Mouse (Mus musculus) intestine, embryonic 14.5 days (tissue): ENCODE data around the gene Hhex. TPM values are rescaled to one million over a fixed set of nuclear protein-coding genes. Genes with fewer than 3 reads are reported as not detected.

ENCODE experiments used
- ATAC-seq: fragments of 200-750 bp; cut with Nextera tagmentation; replicated peaks from 2 replicates; pipeline ENCODE4 v1.8.0; 2017; ENCODE audit warnings: low read depth, moderate number of reproducible peaks, moderate TSS enrichment, moderate library complexity; ENCODE audit not compliant: low FRiP score, low TSS enrichment
- DNase-seq: peaks from one replicate; pipeline ENCODE4 v3.0.0-alpha.2; 2018; ENCODE audit warnings: low spot score
- H3K27ac ChIP-seq: fragments of 300-500 bp; sonication (generic); 2 replicates; pipeline ENCODE4 v1.5.1; 2014; ENCODE audit warnings: low read depth, mild to moderate bottlenecking, control low read depth
- H3K27me3 ChIP-seq: fragments of 300-500 bp; sonication (generic); replicated peaks from 2 replicates; pipeline ENCODE4 v1.6.1; 2014; ENCODE audit warnings: low read length, control low read depth; ENCODE audit not compliant: control insufficient read depth, insufficient read depth
- H3K36me3 ChIP-seq: fragments of 300-500 bp; sonication (generic); 2 replicates; pipeline ENCODE4 v1.6.1; 2014; ENCODE audit warnings: low read length, control low read depth; ENCODE audit not compliant: control insufficient read depth, insufficient read depth
- H3K4me1 ChIP-seq: fragments of 300-500 bp; sonication (generic); replicated peaks from 2 replicates; pipeline ENCODE4 v1.6.1; 2014; ENCODE audit warnings: low read length, control low read depth, mixed read lengths; ENCODE audit not compliant: control insufficient read depth, insufficient read depth
- H3K4me2 ChIP-seq: fragments of 300-500 bp; sonication (generic); 2 replicates; pipeline ENCODE4 v1.6.1; 2014; ENCODE audit warnings: low read length
- H3K4me3 ChIP-seq: fragments of 300-500 bp; sonication (generic); 2 replicates; pipeline ENCODE4 v1.5.1; 2014; ENCODE audit warnings: low read depth, low read length, control low read depth, mixed read lengths
- H3K9ac ChIP-seq: fragments of 300-500 bp; sonication (generic); 2 replicates; pipeline ENCODE4 v1.6.1; 2014; ENCODE audit warnings: mild to moderate bottlenecking, low read length
- H3K9me3 ChIP-seq: fragments of 300-500 bp; sonication (generic); 2 replicates; pipeline ENCODE4 v1.6.1; 2016; ENCODE audit warnings: low read length, control low read depth; ENCODE audit not compliant: control insufficient read depth
- WGBS: fragments of 180-500 bp; shearing (Covaris S2); extraction: QIAGEN DNeasy Blood & Tissue Kit; methylation state at CpG from one replicate; pipeline ENCODE4 v1.1.7; 2014; 5-methylcytosine and 5-hydroxymethylcytosine counted together
- polyA plus RNA-seq: library from polyadenylated mRNA; unstranded; fragments of >200 nt; fragmentation: Nextera tagmentation; extraction: Ambion mirVana; gene quantifications from 2 replicates; pipeline ENCODE4 v1.2.1, GENCODE M21; 2014

Hhex gene
- polyA plus RNA-seq, result 7.4 and 9.6 TPM in 2 replicates

- DNase-seq (peak; percentile 81), ATAC-seq (peak; percentile 76)
- peaks cover 91% of the 10 kb centered on the region for H3K27me3 ChIP-seq
- peak within 1 kb of the TSS; percentile 50 for H3K4me3 ChIP-seq
- H3K4me1 ChIP-seq, result 0 out of 2 replicates have a peak, but pooled peaks cover 4% of the 10 kb centered on the region
- no peaks in the 10 kb centered on the region for H3K9me3 ChIP-seq
- H3K9ac ChIP-seq, result peak within 1 kb of the TSS; percentile 43
- H3K4me2 ChIP-seq, result peak within 1 kb of the TSS; percentile 68
- peak within 1 kb of the TSS; percentile 43 for H3K27ac ChIP-seq
- H3K36me3 ChIP-seq, result no peaks in the 10 kb centered on the region
- WGBS, result under 1% methylated on average over 64 of the region's 79 CpGs
Observed at GRCm38 (mm10) chr19:37434263-37434951, at the start of gene Hhex. Gene Hhex (plus strand): TSS chr19:37434810.

- no peak overlapping the region for H3K4me2 ChIP-seq
- H3K9ac ChIP-seq, result no peak overlapping the region
- ATAC-seq, result no peak
- H3K4me1 ChIP-seq, result no peaks in the 10 kb centered on the region
- no peaks in the 10 kb centered on the region for H3K27me3 ChIP-seq
- DNase-seq, result no peak
- H3K36me3 ChIP-seq, result peaks cover 64% of the 10 kb centered on the region
- WGBS, result 69% methylated on average over 3 of the region's 3 CpGs
- no peaks in the 10 kb centered on the region for H3K9me3 ChIP-seq
- no peak overlapping the region for H3K27ac ChIP-seq
- no peak overlapping the region for H3K4me3 ChIP-seq
Observed at GRCm38 (mm10) chr19:37386126-37386525, 48.5 kb upstream of the Hhex start.

- ATAC-seq (no peak), DNase-seq (no peak)
- H3K36me3 ChIP-seq, result peaks cover 89% of the 10 kb centered on the region
- H3K4me3 ChIP-seq, result no peak overlapping the region
- H3K4me2 ChIP-seq, result no peak overlapping the region
- 91% methylated on average over 3 of the region's 3 CpGs for WGBS
- no peak overlapping the region for H3K9ac ChIP-seq
- no peaks in the 10 kb centered on the region for H3K27me3 ChIP-seq
- no peaks in the 10 kb centered on the region for H3K4me1 ChIP-seq
- no peak overlapping the region for H3K27ac ChIP-seq
- no peaks in the 10 kb centered on the region for H3K9me3 ChIP-seq
Observed at GRCm38 (mm10) chr19:37391869-37392268, 42.7 kb upstream of the Hhex start.

GRCm38 (mm10) chr19:37396279-37396678 lies 38.3 kb upstream of the Hhex start:
- WGBS, result 92% methylated on average over 3 of the region's 3 CpGs
- H3K4me2 ChIP-seq, result no peak overlapping the region
- no peak overlapping the region for H3K27ac ChIP-seq
- no peaks in the 10 kb centered on the region for H3K27me3 ChIP-seq
- H3K36me3 ChIP-seq, result peaks cover 90% of the 10 kb centered on the region
- ATAC-seq, result no peak
- H3K4me3 ChIP-seq, result no peak overlapping the region
- H3K4me1 ChIP-seq, result no peaks in the 10 kb centered on the region
- H3K9ac ChIP-seq, result no peak overlapping the region
- no peaks in the 10 kb centered on the region for H3K9me3 ChIP-seq
- DNase-seq, result no peak

GRCm38 (mm10) chr19:37400936-37401335 lies 33.7 kb upstream of the Hhex start:
- Histone ChIP-seq H3K9me3 (no peaks in the 10 kb centered on the region), H3K4me1 (no peaks in the 10 kb centered on the region), H3K4me3 (no peak overlapping the region), H3K9ac (no peak overlapping the region), H3K4me2 (no peak overlapping the region), H3K27me3 (no peaks in the 10 kb centered on the region), H3K27ac (no peak overlapping the region), H3K36me3 (peaks cover 89% of the 10 kb centered on the region)
- DNase-seq (no peak), ATAC-seq (no peak)
- 79% methylated on average over 6 of the region's 6 CpGs for WGBS

- H3K36me3 ChIP-seq, result peaks cover 80% of the 10 kb centered on the region
- DNase-seq, result no peak
Observed at GRCm38 (mm10) chr19:37418294-37418693, 16.3 kb upstream of the Hhex start.

GRCm38 (mm10) chr19:37419613-37420012 lies 15.0 kb upstream of the Hhex start:
- Histone ChIP-seq H3K4me3 (no peak overlapping the region), H3K27ac (no peak overlapping the region), H3K9me3 (no peaks in the 10 kb centered on the region), H3K4me1 (no peaks in the 10 kb centered on the region), H3K4me2 (no peak overlapping the region), H3K36me3 (peaks cover 72% of the 10 kb centered on the region), H3K27me3 (no peaks in the 10 kb centered on the region), H3K9ac (no peak overlapping the region)
- no peak for ATAC-seq
- peak; percentile 63 for DNase-seq
- WGBS, result 37% methylated on average over 3 of the region's 3 CpGs

More at GRCm38 (mm10) chr19:37418294-37418693, 16.3 kb upstream of the Hhex start:
- Histone ChIP-seq H3K9ac (no peak overlapping the region), H3K9me3 (no peaks in the 10 kb centered on the region), H3K27me3 (no peaks in the 10 kb centered on the region), H3K4me1 (no peaks in the 10 kb centered on the region), H3K4me3 (no peak overlapping the region), H3K4me2 (no peak overlapping the region), H3K27ac (no peak overlapping the region)
- no peak for ATAC-seq
- 87% methylated on average over 4 of the region's 4 CpGs for WGBS

- H3K27me3 ChIP-seq, result peaks cover 37% of the 10 kb centered on the region
- peaks cover under 1% of the 10 kb centered on the region; the same call in 1 of the 2 replicates for H3K36me3 ChIP-seq
- H3K4me1 ChIP-seq, result no peaks in the 10 kb centered on the region
- 81% methylated on average over 5 of the region's 5 CpGs for WGBS
- H3K9ac ChIP-seq, result no peak overlapping the region
- no peaks in the 10 kb centered on the region for H3K9me3 ChIP-seq
- ATAC-seq (no peak), DNase-seq (no peak)
- no peak overlapping the region for H3K4me2 ChIP-seq
- H3K4me3 ChIP-seq, result no peak overlapping the region
- H3K27ac ChIP-seq, result no peak overlapping the region
Observed at GRCm38 (mm10) chr19:37428589-37428988, 6.0 kb upstream of the Hhex start.
